Mouse (Mus musculus) brain, embryonic 14.5 days (tissue): ENCODE measurements at regions not wholly inside any gene's neighbourhood (a gene's known extent, or its start where the extent isn't known, plus 50 kb on each side); places are given as distances from the start of the nearest gene placed in this dataset.

ENCODE experiments used
- CTCF ChIP-seq: fragments of 200-500 bp; IDR thresholded peaks from 2 replicates; pipeline ENCODE4 v1.5.1; 2012; ENCODE audit warnings: inconsistent platforms, mild to moderate bottlenecking, moderate library complexity, borderline replicate concordance; ENCODE audit not compliant: insufficient read depth, insufficient read length; ENCODE audit errors: extremely low read depth
- POLR2A ChIP-seq: fragments of 200-500 bp; IDR thresholded peaks from 2 replicates; pipeline ENCODE4 v1.6.1; 2012; ENCODE audit warnings: mild to moderate bottlenecking, inconsistent platforms, borderline replicate concordance; ENCODE audit not compliant: poor library complexity, insufficient read depth, insufficient read length, severe bottlenecking; ENCODE audit errors: extremely low read depth

DNA sequence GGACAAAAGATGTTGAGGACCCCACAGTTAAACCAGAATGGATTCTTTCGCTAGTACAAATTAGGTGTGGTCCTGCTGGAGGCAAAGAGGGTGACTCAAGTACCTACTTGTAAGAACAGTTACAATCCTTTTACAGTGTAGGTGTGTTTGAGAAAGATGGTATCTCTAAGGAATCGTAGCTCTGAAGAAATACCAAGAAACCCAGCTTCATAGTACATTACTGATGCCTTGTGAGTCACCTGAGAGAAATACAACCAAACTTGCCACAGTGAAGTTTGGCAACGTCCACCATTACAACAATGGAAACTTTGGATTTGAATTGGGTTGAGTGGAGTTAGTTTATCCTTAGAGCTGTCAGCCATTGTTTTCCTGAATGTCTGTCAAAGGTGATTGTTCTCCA lies 405.7 kb upstream of the Tle4 start:
- TF ChIP-seq POLR2A: no peak
- no peak for TF ChIP-seq CTCF
